Mouse (Mus musculus) heart, adult 8-10 months (tissue): Measurements from ENCODE around the gene Ehd4. TPM values are rescaled to one million over a fixed set of nuclear protein-coding genes. Genes with fewer than 3 reads are reported as not detected.
A peak's percentile ranks its signal among the peaks of the same experiment; 100 is the strongest.

Experiments
- DNase-seq: peaks from one replicate; pipeline ENCODE4 v3.0.0; 2022; ENCODE audit warnings: low spot score
- total RNA-seq, 4 experiments: library from RNA; stranded (reverse); gene quantifications; 2 replicates each; pipeline ENCODE4 v1.2.4; 2022

Gene Ehd4
- total RNA-seq, 4 experiments from 2014 or later, result 312 to 410 (median 362) TPM

DNA sequence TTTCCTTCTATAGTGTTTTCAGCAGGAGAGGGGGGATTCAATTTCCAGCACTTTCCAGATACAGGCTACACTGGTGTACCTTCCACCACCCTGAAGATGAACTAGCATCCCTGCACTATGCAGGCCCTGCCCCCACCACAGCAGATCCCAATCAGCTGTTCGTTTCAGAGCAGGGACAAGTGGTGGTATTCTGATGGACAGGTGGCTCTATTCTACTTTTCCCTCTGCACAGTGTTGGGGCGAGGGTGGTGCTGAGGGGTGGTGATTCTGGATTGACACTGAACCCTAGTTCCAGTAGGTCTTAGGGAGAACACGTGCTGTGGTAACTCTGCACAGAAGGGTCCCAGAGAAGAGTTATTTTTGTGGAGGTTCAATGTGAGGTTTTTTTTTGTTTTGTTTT, 43.2 kb downstream of the Ehd4 start:
- no peak for DNase-seq

- no peak for DNase-seq
Observed at GRCm38 (mm10) chr2:120108077-120108476, 46.3 kb downstream of the Ehd4 start.

DNA sequence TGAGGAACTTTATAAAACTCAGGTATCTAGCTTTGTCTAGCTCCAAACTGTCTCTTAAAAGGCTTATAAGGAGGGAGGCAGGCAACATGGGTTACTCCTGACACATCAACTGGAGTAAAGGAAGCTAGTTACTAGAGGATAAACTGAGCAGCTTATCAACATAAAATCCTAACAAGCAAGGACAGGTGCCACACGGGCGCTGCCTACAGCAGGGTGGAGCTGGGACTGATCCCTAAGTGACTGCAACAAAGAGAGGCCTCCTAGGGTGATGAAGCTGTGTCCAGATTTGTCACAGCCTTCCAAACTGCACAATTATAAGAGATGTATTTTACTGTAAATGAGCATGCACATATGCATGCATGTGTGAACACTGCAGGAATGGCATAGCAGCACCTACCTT, 47.0 kb downstream of the Ehd4 start:
- no peak for DNase-seq

GRCm38 (mm10) chr2:120106397-120106973, 47.9 kb downstream of the Ehd4 start:
- DNase-seq, result no peak

DNA sequence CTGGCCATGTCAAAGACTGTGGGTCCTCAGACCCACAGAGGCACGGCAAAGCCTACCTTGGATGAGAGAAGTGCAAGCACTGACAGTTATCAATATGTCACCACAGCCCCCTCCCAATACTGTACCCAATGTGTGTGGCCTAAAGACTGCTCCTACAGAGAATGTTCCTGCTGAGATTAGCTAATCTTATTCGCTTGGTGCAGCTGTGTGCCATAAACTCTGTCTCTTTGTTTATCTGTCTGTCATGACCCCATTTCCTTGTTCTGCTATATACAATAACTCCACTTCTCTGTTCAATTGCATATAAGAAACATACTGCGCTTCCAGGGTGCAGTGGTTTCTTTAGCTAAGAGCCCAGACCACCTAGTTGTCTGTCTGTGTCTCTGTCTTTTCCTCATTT, 48.5 kb downstream of the Ehd4 start:
- DNase-seq, result no peak

DNA sequence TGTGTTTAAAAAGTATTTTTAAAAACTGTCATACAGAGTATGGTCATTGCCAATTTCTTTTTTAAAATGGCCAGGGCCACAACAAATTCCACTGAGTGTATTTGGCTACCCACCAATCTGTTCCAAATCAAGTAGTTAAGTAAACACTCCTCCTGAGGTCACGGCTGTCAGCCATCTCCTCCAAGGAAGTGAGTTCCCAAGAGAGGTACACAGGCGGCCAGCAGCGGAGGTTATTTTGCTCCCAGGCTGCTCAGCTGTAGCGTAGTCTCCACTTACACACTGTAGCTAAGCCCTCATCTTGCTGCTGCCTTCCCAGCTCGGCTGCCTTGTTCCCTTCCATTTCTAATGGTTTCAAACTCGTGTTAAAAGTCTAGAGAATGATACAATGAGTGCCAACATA, 51.5 kb downstream of the Ehd4 start:
- peak; percentile 70 for DNase-seq

DNA sequence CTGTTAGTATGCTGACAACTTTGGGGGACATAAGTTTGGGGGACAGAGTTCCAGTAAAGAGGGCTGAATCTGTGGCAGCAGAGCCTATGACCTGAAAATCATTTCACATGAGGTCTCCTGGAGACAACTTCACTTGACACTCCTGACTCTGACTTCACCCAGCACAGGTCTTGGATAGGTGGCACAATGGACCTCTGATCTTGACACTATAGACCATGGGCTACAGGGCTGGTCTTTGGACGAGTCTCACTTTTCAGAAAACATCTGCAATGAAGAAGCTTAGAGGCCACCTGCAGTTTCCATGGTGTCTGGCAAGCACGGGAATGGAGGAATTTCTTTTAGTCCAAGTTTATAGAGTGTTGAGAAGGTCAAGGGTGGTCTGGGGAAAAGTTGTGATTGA, 52.0 kb downstream of the Ehd4 start:
- DNase-seq, result no peak

GRCm38 (mm10) chr2:120101961-120102360, 52.4 kb downstream of the Ehd4 start:
- no peak for DNase-seq

GRCm38 (mm10) chr2:120099886-120100285, 54.5 kb downstream of the Ehd4 start:
- no peak for DNase-seq

DNA sequence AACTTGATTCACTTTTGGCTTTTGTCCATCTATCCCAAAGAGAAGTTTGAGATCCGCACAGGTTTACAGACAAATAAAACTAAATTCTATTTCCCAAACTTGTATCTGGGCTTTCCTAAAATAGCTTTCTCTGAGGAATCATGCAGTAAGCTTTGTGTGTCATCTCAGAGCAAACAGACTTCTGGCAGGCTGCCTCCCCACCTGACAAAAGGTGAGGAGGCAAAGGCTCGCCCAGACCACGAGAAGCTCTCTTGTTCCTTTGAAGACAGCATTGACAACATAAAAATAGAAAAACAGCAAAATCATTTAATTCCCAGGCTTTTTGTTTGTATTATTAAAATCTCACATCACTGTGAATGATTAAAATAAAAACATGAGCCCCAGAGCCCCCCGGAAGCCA, 55.1 kb downstream of the Ehd4 start:
- DNase-seq, result no peak

DNA sequence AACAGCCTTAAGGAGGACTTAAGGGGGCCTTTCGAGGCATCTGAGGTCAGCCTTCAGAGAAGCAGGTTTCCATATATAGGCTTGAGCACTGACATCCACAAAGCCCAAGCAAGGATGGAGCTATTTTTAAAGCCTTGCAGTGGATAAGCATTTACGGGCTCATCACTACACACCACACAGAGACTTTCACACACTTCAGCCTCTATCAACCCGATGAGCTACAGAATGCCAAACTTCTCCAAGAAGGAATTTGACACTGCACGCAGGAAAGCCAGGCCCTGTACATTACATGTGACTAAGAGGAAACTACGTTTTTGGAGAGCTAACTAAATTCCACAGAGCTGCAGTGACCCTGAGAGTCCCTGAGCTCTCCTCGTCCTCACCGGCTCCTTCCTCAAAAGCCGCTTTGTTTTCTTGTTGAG, 55.6 kb downstream of the Ehd4 start:
- no peak for DNase-seq

GRCm38 (mm10) chr2:120097868-120098267, 56.5 kb downstream of the Ehd4 start:
- no peak for DNase-seq

- no peak for DNase-seq
Observed at GRCm38 (mm10) chr2:120096711-120097110, 57.7 kb downstream of the Ehd4 start.

DNA sequence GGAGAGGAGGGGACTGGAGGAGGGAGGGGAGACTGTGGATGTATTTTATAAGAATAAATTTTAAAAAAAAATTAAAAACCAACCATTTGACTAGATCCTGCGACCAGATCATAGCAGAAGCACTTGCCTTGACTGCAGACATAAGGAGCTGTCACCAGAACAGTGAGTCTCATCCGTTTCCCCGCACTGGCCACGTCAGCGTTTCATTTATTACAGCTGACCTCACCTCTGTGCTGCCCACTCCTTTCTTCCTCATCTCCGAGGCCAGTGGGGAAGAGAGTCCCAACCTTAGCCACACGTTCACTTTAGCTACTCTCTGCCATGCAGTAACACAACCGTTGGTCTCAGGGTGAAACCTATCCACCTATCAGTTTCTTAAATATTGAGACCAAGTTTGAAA, 58.2 kb downstream of the Ehd4 start:
- DNase-seq, result no peak

DNA sequence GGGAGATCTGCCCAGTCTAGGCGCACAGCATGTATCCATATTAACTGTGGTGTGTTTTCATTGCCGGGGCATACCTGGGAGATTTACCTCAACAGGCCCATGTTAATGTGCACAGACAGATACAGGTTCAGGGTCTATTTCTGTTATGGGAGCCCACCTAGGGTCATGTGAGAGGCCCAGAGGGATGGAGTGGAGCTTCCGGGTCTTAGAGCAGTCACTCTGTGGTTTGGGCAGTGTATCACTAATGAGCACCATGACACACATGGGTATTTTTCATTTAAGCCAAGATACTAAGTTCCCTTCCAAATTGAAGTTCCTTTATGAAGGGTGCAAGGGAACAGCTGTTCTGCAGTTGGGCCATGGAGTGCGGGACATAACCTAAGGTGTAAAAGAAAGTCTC, 59.2 kb downstream of the Ehd4 start:
- DNase-seq, result no peak

DNA sequence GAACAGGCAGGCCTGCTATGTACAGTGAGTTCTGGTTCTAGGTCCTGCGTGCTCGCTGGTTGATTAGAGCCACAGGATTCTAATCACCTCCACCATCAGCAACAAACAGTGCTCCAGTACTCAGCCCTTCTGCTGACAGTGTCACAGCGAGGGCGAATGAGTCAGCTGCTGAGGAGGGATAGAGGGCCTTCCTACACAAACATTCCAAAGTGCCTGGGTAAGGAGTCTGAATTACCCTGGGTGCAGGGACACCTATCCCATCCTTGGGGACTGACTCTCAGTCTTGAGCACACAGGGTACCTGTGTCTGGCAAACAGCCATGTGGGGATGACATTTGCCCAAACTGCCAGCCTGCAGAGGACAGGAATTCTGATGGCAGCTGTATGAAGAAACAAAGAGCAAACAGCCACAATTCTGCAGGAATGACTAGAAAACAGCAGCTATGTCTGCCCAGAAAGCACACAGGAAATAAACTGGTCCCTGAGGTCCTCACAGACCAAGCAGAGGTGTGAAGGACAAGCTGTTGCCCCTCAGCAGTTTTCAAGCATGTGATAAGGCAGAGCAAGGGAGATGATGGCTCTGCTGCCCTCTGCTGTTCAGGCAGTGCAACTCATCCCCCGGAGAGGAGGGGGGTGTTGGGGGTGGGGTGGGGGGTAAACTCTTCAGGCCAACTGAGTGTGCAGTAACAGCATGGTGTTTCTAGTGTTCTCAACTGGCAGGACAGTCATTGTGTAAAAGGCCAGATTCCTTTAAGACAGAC, 60.6 kb downstream of the Ehd4 start:
- DNase-seq, result no peak

GRCm38 (mm10) chr2:120090979-120091378, 63.4 kb downstream of the Ehd4 start:
- DNase-seq, result no peak

DNA sequence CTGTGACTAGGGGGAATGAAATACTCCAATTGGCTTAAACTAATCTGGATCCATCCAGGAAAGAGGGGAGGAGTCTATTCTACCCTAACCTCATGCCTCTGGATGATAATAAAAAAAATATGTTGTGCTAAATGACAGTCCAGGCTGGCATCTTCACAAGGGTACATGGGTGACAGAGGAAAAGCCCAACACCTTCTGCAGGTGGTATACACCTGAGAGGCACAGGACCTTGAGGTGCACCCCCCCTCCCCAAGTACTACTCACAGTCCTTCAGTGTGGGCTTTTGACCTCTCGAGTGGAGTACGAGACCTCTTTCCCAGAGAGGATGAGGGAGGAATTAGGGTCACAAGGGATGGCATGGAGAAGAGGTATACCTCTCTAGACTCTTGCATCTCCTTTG, 66.5 kb downstream of the Ehd4 start:
- DNase-seq, result no peak

DNA sequence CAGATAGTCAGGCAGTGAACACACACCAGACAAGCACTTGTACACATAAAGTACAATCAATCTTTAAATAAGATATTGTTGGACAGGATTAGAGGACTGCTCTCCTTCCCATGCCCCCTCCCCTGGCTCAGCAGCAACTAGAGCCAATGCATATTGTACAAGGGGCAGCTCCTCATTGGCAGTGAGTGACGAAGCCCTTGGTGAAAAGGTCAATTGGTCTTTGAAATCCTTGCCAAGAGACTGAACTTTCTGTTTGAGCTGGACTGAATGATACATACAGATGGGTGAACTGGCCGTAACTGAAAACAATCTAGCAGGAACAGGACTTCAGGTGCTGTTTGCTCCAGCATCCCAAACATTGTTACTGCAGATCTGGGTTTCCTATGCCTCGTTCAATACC, 67.0 kb downstream of the Ehd4 start:
- no peak for DNase-seq

DNA sequence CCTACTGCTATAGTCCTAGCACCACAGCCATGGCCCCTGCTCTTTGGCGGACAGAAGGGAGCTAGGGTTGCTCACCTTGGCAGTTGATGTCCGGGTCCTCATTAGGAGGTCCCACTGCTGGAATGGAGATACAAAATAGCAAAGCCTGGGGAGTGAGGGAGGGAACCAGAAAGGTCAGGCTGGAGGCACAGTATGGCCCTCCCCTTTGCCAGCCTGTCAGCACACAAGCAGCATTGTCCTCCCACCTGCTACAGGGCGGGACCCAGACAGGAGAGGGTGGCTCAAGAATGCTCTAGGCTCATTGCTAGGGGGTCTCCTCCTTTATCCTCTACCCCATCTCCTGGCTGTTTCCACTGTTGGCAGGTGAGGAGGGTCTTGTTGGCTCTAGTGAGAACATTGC, 68.4 kb downstream of the Ehd4 start:
- DNase-seq, result no peak

GRCm38 (mm10) chr2:120084593-120085361, 69.6 kb downstream of the Ehd4 start:
- DNase-seq, result no peak

DNA sequence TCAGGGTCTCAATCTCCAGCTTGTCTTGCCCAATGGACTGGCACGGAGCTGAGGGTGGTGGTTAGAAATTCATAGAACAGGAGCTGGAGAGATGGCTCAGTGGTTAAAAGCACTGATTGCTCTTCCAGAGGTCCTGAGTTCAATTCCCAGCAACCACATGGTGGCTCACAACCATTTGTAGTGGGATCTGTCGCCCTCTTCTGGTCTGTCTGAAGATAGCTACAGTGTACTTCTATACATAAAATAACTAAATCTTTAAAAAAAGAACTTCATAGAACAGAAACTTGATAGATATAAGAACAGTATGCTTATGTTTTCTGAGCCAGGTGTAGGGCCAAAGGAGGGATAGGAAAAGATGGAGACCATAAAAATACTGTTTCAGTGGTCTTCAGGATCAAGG, 72.0 kb downstream of the Ehd4 start:
- no peak for DNase-seq
